ENCODE assay signal across 13 mouse cellular contexts in genomic region chrX:53606176-53606575, GRCm38 (mm10). TPM values are rescaled to one million over a fixed set of nuclear protein-coding genes. Genes with fewer than 3 reads are reported as not detected.
"Had no signal": no experiment of that assay in that cellular context is flagged by ENCODE, and none has a peak within 500 bp of the region (broad histone marks: within the 10 kb centered on the region; RNA-seq: fewer than 3 reads in every experiment).

No protein-coding gene starts in this region.

RNA-seq across cellular contexts. Expression of gene Gm14597, which starts 2.6 kb away (rescaled TPM):
- total RNA-seq: common myeloid progenitor, adult 5-6 weeks; gastrocnemius, adult 18-20 months; gastrocnemius, adult 2 months; gastrocnemius, adult 8-10 months; gastrocnemius, postnatal 10 days; gastrocnemius, postnatal 14 days; gastrocnemius, postnatal 25 days; gastrocnemius, postnatal 36 days; gastrocnemius, postnatal 4 days; granulocyte monocyte progenitor cell, adult 5-6 weeks; heart, adult 18-20 months; heart, adult 2 months; heart, adult 8-10 months had no signal

RNA-seq across cellular contexts. Expression of gene Rtl8a, which starts 37.3 kb away (rescaled TPM):
- total RNA-seq: common myeloid progenitor, adult 5-6 weeks had no signal
